Mouse (Mus musculus): ENCODE data around the gene Reg3a. TPM values are rescaled to one million over a fixed set of nuclear protein-coding genes. Genes with fewer than 3 reads are reported as not detected.
"Not testable (repeated sequence)": the region's sequence is repeated elsewhere in the genome, so short reads cannot be mapped to it uniquely, and the experiment has no call there.

The Reg3a gene
- polyA plus RNA-seq (2012; rRNA removed) = not detected in 2 replicates

DNA sequence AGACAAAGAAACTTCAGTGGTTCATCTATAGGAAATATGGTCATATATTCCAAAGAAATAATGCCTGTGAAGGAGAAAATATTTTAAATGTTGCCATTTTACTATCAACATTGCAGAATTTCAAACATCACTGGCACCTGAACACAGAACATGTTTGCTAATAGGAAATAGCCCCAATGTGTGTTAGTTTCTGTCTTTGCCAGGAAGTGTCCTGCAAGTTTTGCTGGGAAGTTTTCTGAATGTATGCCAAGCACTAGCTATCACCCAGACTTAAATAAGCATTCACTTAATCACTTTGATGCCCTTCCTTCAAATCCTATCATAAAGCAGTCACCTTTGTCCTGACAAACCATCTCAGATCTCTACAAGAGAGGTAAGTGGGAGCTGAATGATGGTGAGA is at the start of gene Reg3a:
Gene Reg3a (plus strand): TSS at position 301 of the 400 bp plus-strand sequence.
- Histone ChIP-seq H3K27me3 (ENCODE audit: control insufficient read depth, insufficient read depth, low read length) (no peaks in the 10 kb centered on the region), H3K27ac (ENCODE audit: insufficient read depth, low read length) (no peak within 1 kb of the TSS), H3K4me1 (ENCODE audit: control insufficient read depth, insufficient read depth, low read length) (no peaks in the 10 kb centered on the region), H3K4me3 (replicated peaks; ENCODE audit: insufficient read depth, low read depth, low read length) (no peak within 1 kb of the TSS)
- TF ChIP-seq CTCF (IDR thresholded peaks at IDR 0.05; ENCODE audit: borderline replicate concordance, insufficient read depth, low read depth, low read length) = no peak
- TF ChIP-seq POLR2A (IDR thresholded peaks at IDR 0.05; ENCODE audit: borderline replicate concordance, insufficient read depth, low read length) = no peak
- no peak for DNase-seq

DNA sequence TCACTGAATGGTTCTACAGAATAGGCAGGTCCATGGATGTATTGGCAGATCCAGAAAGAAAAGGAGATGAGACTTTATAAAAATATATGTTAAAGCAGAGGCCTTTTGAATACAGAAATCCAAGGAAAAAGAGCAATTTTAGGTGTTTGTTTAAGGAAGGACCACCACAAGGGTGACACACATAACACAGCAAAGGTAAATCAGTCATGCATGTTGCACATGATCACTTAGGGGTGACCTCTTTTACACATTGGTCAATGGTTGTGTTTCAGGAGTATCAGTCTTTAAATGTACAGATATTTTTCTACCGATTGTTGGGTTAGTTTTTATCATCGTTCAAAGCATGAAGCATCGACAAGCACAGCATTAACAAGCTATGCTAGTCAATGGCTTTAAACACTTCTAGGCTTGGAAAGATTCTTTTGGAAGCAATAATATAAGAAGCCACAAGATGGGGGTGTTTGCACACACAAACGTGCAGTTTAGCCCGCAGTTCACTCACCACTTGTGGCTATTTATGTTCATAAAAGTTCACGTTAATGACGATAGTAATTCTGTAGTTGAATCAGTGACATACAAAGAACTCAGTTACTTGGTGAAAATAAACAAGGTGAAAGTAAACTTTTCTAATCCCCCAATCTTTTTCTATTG is 48.5 kb upstream of the Reg3a start:
- Histone ChIP-seq H3K27ac (ENCODE audit: insufficient read depth, low read length) (no peak overlapping the region), H3K27me3 (ENCODE audit: control insufficient read depth, insufficient read depth, low read length) (no peaks in the 10 kb centered on the region), H3K4me1 (ENCODE audit: control insufficient read depth, insufficient read depth, low read length) (no peaks in the 10 kb centered on the region), H3K4me3 (replicated peaks; ENCODE audit: insufficient read depth, low read depth, low read length) (no peak overlapping the region)
- DNase-seq = no peak
- TF ChIP-seq POLR2A (IDR thresholded peaks at IDR 0.05; ENCODE audit: borderline replicate concordance, insufficient read depth, low read length) (no peak), CTCF (IDR thresholded peaks at IDR 0.05; ENCODE audit: borderline replicate concordance, insufficient read depth, low read depth, low read length) (peak; percentile 30; the same call in 1 of the 2 replicates)
- WGBS = 16% methylated on average over 7 of the region's 7 CpGs

DNA sequence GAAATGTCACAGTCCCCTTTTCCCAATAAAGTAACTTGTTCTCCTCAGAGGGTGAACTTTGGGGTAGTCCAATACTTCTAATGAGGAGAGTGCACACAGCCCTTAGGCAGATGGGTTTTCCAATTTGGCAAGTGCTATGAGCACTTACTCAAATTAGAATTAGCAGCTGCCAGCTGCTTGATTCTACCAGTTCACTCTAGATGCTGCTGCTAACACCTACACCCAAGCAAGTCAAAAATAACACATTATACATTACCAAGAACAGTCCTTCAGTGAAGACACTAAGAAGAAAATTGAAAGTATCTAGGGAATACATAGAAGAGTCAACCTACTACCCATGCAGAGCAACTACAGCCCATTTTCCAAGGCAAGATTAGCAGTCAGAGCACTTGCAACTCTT is 40.2 kb upstream of the Reg3a start:
- H3K4me1 ChIP-seq (ENCODE audit: control insufficient read depth, insufficient read depth, low read length) = no peaks in the 10 kb centered on the region
- no peak for DNase-seq
- TF ChIP-seq POLR2A (IDR thresholded peaks at IDR 0.05; ENCODE audit: borderline replicate concordance, insufficient read depth, low read length) = no peak
- no peak for TF ChIP-seq CTCF (IDR thresholded peaks at IDR 0.05; ENCODE audit: borderline replicate concordance, insufficient read depth, low read depth, low read length)
- H3K4me3 ChIP-seq (replicated peaks; ENCODE audit: insufficient read depth, low read depth, low read length) = no peak overlapping the region
- H3K27me3 ChIP-seq (ENCODE audit: control insufficient read depth, insufficient read depth, low read length) = no peaks in the 10 kb centered on the region
- no peak overlapping the region for H3K27ac ChIP-seq (ENCODE audit: insufficient read depth, low read length)

DNA sequence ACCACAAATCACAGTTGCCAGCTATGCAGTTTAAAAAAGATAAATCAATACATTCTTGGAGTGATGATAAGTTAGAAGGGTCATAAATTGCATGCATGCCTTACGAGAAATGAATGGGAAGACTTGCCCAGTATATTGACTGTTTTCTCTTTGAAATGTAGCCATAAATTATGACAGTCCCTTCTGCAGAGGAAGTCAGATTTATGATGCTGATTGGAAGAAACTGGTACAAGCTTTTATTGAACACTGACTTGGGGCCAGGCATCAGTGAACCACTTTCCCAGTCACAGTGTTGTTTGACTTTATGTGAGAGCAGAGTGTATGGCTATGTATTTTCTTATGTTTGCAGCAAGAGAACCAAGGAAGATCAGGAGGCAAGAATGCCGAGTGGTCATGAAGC is 38.8 kb upstream of the Reg3a start:
- no peak overlapping the region for H3K4me3 ChIP-seq (replicated peaks; ENCODE audit: insufficient read depth, low read depth, low read length)
- H3K4me1 ChIP-seq (ENCODE audit: control insufficient read depth, insufficient read depth, low read length) = no peaks in the 10 kb centered on the region
- WGBS = 94% methylated on average over 2 of the region's 2 CpGs
- TF ChIP-seq CTCF (IDR thresholded peaks at IDR 0.05; ENCODE audit: borderline replicate concordance, insufficient read depth, low read depth, low read length) (no peak), POLR2A (IDR thresholded peaks at IDR 0.05; ENCODE audit: borderline replicate concordance, insufficient read depth, low read length) (no peak)
- H3K27ac ChIP-seq (ENCODE audit: insufficient read depth, low read length) = no peak overlapping the region
- no peak for DNase-seq
- H3K27me3 ChIP-seq (ENCODE audit: control insufficient read depth, insufficient read depth, low read length) = no peaks in the 10 kb centered on the region

DNA sequence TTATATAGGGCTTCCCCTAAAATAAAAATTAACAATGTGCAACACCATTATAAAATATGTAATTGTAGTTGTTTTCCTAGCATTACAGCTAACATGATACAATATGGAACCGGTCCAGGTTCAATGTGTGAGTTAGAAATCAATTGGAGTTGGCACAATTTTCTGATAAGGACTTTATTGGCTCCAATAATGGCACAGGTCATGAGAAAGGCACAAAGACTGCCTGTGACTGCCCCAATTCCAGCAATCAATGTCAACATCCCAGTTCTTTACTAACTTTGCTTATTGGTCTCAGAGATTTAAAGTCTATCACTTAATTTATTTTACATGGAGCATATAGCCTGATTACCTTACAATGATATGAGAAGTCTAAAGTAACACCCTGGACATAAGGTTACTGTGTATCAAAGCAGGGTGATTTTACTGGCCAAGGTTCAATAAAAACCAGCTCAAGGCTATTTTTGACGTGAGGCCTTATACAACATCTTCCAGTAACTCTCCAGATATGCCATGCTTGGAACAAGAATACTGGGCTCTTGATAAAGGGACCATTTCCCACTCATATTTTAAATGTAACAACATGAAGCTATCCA is 18.4 kb upstream of the Reg3a start:
- H3K27me3 ChIP-seq (ENCODE audit: control insufficient read depth, insufficient read depth, low read length) = no peaks in the 10 kb centered on the region
- WGBS = 50% methylated on average over 2 of the region's 2 CpGs
- TF ChIP-seq POLR2A (IDR thresholded peaks at IDR 0.05; ENCODE audit: borderline replicate concordance, insufficient read depth, low read length) = no peak
- no peaks in the 10 kb centered on the region for H3K4me1 ChIP-seq (ENCODE audit: control insufficient read depth, insufficient read depth, low read length)
- no peak overlapping the region for H3K4me3 ChIP-seq (replicated peaks; ENCODE audit: insufficient read depth, low read depth, low read length)
- no peak for DNase-seq
- H3K27ac ChIP-seq (ENCODE audit: insufficient read depth, low read length) = no peak overlapping the region

DNA sequence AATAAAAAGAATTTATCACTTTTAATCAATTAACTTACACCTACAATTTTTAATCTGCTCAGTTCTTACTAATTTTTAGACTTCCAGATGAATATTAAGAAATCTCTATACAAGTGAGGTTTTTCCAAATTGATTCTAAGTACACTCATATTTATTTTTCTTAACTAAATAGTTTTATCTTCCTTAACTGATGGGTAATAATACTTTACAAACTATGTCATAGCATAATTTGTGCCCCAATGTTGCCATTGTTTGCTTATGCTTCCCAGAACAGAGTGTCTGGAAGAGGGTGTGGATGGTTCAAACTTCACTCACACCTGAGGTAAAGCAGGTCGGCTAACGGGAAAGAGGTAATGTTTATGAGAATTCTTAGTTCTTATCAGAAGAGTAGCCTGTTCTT is 10.2 kb upstream of the Reg3a start, which contains the start of gene Reg3b:
Gene Reg3b (plus strand): TSS at position 301 of the 400 bp plus-strand sequence.
- TF ChIP-seq CTCF (IDR thresholded peaks at IDR 0.05; ENCODE audit: borderline replicate concordance, insufficient read depth, low read depth, low read length) (no peak), POLR2A (IDR thresholded peaks at IDR 0.05; ENCODE audit: borderline replicate concordance, insufficient read depth, low read length) (no peak)
- DNase-seq = no peak
- H3K4me1 ChIP-seq (ENCODE audit: control insufficient read depth, insufficient read depth, low read length) = no peaks in the 10 kb centered on the region
- 95% methylated on average over 2 of the region's 2 CpGs for WGBS
- H3K4me3 ChIP-seq (replicated peaks; ENCODE audit: insufficient read depth, low read depth, low read length) = no peak within 1 kb of the TSS
- no peaks in the 10 kb centered on the region for H3K27me3 ChIP-seq (ENCODE audit: control insufficient read depth, insufficient read depth, low read length)
- no peak within 1 kb of the TSS for H3K27ac ChIP-seq (ENCODE audit: insufficient read depth, low read length)

DNA sequence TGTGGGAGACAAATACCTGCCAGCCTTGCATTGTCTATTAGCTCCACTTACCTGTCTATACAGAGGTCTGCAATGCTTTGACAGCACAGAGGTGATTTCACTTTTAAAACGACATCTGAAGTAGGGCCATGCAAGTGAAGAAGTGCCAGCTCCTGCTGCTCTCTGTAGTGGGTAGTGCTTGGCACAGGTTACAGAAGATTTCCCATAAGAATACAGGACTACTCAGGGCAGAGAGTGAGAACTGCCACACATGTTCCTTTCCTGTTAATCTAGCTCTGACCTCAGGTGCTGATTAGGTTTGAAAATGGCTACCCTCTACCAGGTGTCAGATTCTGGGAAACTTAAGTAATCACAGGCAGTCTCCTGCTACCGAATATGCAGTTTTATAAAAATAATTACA is 1.7 kb upstream of the Reg3a start, which contains the start of gene Reg3d:
Gene Reg3d (minus strand): TSS at position 101 of the 400 bp plus-strand sequence.
- 46% methylated on average over 2 of the region's 2 CpGs for WGBS
- TF ChIP-seq CTCF (IDR thresholded peaks at IDR 0.05; ENCODE audit: borderline replicate concordance, insufficient read depth, low read depth, low read length) = no peak
- no peak for TF ChIP-seq POLR2A (IDR thresholded peaks at IDR 0.05; ENCODE audit: borderline replicate concordance, insufficient read depth, low read length)
- no peaks in the 10 kb centered on the region for H3K4me1 ChIP-seq (ENCODE audit: control insufficient read depth, insufficient read depth, low read length)
- H3K27ac ChIP-seq (ENCODE audit: insufficient read depth, low read length) = no peak within 1 kb of the TSS
- no peak for DNase-seq
- no peaks in the 10 kb centered on the region for H3K27me3 ChIP-seq (ENCODE audit: control insufficient read depth, insufficient read depth, low read length)
- H3K4me3 ChIP-seq (replicated peaks; ENCODE audit: insufficient read depth, low read depth, low read length) = no peak within 1 kb of the TSS

DNA sequence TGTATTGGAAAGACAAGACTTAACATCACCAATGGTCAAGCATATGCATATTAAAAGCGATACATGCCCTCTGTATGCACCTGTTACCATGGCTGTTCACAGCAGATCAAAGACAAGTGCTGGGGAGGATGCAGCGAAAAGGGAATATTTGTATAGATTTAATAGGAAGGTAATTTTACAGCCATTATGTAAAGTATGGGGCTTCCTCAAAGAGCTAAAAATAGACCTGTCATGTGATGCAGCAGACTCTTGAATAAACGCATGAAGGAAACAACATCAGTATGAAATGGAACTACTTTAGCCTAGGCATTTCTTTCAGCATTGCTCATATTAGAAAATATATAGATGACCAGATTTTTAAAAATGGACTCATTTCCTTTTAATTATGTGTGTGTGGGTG is 5.1 kb downstream of the Reg3a start:
- H3K27ac ChIP-seq (ENCODE audit: insufficient read depth, low read length) = no peak overlapping the region
- no peaks in the 10 kb centered on the region for H3K4me1 ChIP-seq (ENCODE audit: control insufficient read depth, insufficient read depth, low read length)
- no peaks in the 10 kb centered on the region for H3K27me3 ChIP-seq (ENCODE audit: control insufficient read depth, insufficient read depth, low read length)
- 69% methylated on average over 3 of the region's 3 CpGs for WGBS
- no peak for DNase-seq
- H3K4me3 ChIP-seq (replicated peaks; ENCODE audit: insufficient read depth, low read depth, low read length) = no peak overlapping the region
- TF ChIP-seq POLR2A (IDR thresholded peaks at IDR 0.05; ENCODE audit: borderline replicate concordance, insufficient read depth, low read length) (no peak), CTCF (IDR thresholded peaks at IDR 0.05; ENCODE audit: borderline replicate concordance, insufficient read depth, low read depth, low read length) (no peak)

DNA sequence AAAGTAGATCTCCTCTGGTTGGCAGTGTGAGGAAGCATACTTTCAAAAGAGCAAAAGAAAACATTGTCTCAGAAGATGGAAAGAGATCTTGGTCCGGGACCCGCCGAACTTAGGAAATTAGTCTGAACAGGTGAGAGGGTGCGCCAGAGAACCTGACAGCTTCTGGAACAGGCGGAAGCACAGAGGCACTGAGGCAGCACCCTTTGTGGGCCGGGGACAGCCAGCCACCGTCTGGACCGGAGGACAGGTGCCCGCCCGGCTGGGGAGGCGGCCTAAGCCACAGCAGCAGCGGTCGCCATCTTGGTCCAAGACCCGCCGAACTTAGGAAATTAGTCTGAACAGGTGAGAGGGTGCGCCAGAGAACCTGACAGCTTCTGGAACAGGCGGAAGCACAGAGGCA is 14.8 kb downstream of the Reg3a start, which contains the start of gene Reg2:
Gene Reg2 (plus strand): TSS at position 301 of the 400 bp plus-strand sequence.
- not testable (repeated sequence) for H3K4me1 ChIP-seq (ENCODE audit: control insufficient read depth, insufficient read depth, low read length); H3K27me3 ChIP-seq (ENCODE audit: control insufficient read depth, insufficient read depth, low read length); H3K4me3 ChIP-seq (replicated peaks; ENCODE audit: insufficient read depth, low read depth, low read length); H3K27ac ChIP-seq (ENCODE audit: insufficient read depth, low read length); DNase-seq
- WGBS = over 99% methylated on average over 5 of the region's 17 CpGs

DNA sequence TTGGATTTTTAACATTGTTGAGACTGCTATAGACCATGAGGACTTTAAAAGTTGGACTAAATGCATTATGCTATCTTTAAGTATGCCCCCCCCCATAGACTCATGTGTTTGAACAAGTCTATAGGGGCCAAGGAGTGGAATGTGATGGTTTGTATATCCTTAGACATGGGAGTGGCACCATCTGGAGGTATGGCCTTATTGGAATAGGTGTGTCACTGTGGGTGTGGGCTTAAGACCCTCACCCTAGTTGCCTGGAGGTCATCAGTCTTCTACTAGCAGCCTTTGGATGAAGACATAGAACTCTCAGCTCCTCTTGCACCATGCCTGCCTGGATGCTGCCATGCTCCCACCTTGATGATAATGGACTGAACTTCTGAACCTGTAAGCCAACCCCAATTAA is 41.9 kb downstream of the Reg3a start, which contains the start of gene Reg1:
Gene Reg1 (plus strand): TSS at position 301 of the 400 bp plus-strand sequence.
- not testable (repeated sequence) for H3K27me3 ChIP-seq (ENCODE audit: control insufficient read depth, insufficient read depth, low read length); H3K27ac ChIP-seq (ENCODE audit: insufficient read depth, low read length); H3K4me3 ChIP-seq (replicated peaks; ENCODE audit: insufficient read depth, low read depth, low read length); DNase-seq; H3K4me1 ChIP-seq (ENCODE audit: control insufficient read depth, insufficient read depth, low read length)

Data from cerebellum, adult 2 months (tissue).